Mouse (Mus musculus): ENCODE measurements around the gene Slc1a7. TPM values are rescaled to one million over a fixed set of nuclear protein-coding genes. Genes with fewer than 3 reads are reported as not detected.

The Slc1a7 gene
- polyA plus RNA-seq, 1 experiment from 2014 or later = not detected

DNA sequence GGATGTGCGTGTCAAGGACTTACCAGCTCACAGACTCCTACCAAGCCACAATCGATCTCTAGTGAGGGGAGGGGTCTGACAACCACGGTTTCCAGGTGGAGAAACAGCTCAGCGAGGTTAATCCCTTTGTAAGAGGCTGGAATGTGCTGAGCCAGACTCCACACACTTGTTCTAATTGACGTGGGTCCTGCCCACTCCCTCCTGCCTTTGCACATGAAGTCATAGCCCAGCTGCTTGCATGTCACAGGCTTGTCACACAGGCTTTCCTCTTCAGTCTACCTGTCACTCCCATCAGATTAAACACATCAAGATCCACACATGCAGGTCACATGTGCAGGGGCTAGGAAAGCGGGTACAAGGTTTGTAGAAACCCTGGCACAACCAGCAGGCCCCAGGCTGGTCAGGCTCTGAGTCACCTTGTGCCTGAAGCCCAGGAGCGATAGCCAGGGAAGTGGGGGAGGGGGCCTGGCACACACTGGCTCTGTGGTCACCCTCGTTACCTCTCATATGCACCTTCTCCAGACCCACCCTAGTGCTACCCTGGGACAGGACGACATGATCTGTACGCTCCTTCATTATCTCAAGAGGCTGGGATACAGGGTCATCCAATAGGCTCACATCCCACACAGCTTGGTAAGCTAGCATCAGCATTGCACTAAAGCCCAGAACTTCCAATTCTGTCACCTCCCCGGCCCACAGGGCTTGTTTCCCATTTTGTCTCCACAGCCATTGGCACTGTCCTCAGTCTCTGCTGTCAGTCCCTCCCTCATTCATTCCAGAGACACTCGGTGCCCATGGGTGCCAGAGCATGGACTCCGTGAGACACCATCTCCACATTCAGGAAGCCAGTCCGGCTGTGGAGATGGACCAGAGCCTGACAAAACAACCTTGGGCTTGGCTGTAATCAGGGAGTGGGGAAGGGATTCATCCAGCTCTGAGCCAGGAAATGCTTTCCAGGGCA is 51.1 kb downstream of the Slc1a7 start:
- 69% methylated on average over 14 of the region's 14 CpGs for WGBS
- no peak overlapping the region for H3K4me2 ChIP-seq (replicated peaks)
- no peaks in the 10 kb centered on the region for H3K4me1 ChIP-seq
- H3K9me3 ChIP-seq = no peaks in the 10 kb centered on the region
- no peak overlapping the region for H3K4me3 ChIP-seq
- no peak for ATAC-seq (ENCODE audit: low FRiP score, low read depth)
- no peaks in the 10 kb centered on the region; the same call in 1 of the 2 replicates for H3K27me3 ChIP-seq (replicated peaks)
- H3K36me3 ChIP-seq = no peaks in the 10 kb centered on the region
- H3K9ac ChIP-seq = no peak overlapping the region
- H3K27ac ChIP-seq = no peak overlapping the region

DNA sequence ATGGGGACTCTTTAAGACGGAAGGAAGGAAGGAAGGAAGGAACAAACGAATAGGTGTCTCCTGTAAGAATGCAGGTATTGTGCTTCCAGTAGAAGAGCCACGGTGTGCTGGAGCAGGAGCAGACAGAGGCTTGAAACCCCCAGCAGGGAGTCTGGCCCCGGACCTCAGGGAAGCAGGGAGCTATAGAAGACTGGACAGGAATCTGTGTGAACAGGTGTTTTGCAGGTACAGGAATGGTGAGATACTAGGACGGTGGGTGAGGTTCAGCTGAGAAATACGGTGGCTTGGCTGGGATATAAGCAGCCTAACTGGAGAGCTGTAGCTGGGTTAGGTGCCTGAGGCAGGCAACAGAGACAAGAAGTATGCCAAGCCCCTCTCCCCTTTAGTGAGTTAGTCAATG is 52.0 kb downstream of the Slc1a7 start:
- no peaks in the 10 kb centered on the region; the same call in 1 of the 2 replicates for H3K27me3 ChIP-seq (replicated peaks)
- H3K9me3 ChIP-seq = no peaks in the 10 kb centered on the region
- ATAC-seq (ENCODE audit: low FRiP score, low read depth) = no peak
- no peak overlapping the region for H3K9ac ChIP-seq
- peaks cover under 1% of the 10 kb centered on the region; the same call in 1 of the 2 replicates for H3K4me1 ChIP-seq
- 84% methylated on average over 6 of the region's 6 CpGs for WGBS
- no peak overlapping the region for H3K4me2 ChIP-seq (replicated peaks)
- H3K4me3 ChIP-seq = no peak overlapping the region
- H3K36me3 ChIP-seq = no peaks in the 10 kb centered on the region
- H3K27ac ChIP-seq = no peak overlapping the region

DNA sequence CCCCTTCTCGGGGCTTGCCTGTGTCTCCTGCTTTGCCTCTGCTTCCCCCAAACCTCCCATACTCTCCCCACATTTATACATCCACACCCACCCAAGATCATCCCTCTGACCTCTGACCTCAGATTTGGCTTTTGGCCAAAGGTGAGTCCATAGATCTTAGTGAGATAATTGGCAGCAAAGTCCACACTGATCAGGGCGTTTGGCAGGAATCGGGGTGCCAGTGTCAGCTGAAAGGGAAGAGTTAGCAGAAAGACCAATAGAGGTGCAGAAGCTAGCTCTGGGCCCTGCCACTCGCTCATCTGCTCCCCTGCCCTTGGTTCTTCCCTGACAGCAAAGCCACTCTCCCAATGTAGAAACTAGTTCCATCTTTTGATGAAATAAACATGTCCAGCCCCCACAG is 55.1 kb downstream of the Slc1a7 start:
- 87% methylated on average over 4 of the region's 4 CpGs for WGBS
- Histone ChIP-seq H3K36me3 (no peaks in the 10 kb centered on the region), H3K4me1 (peaks cover 4% of the 10 kb centered on the region; the same call in 1 of the 2 replicates), H3K4me2 (replicated peaks) (no peak overlapping the region), H3K9ac (no peak overlapping the region), H3K27ac (no peak overlapping the region), H3K9me3 (no peaks in the 10 kb centered on the region), H3K4me3 (no peak overlapping the region), H3K27me3 (replicated peaks) (no peaks in the 10 kb centered on the region; the same call in 1 of the 2 replicates)
- no peak for ATAC-seq (ENCODE audit: low FRiP score, low read depth)

DNA sequence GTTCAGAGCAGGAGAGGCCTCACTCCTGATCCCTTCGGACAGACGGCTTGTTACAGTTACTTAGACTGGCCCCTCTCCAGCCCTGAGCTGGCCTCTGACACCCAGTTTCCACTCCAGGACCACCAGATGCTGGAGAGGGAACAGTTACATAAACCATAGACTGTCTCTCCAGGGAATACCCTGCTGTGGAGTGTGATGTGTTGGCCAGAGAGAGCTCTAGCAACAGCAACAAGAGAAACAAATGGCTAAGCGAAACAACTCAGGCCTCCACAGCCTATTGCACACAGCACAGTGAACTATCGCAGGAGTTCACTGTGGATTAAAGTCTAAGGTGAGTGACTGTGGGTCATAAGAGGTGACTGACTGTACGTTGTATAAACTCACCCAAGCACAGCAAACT is 56.5 kb downstream of the Slc1a7 start:
- ATAC-seq (ENCODE audit: low FRiP score, low read depth) = no peak
- WGBS = 78% methylated on average over 5 of the region's 5 CpGs
- no peak overlapping the region for H3K4me2 ChIP-seq (replicated peaks)
- no peaks in the 10 kb centered on the region for H3K9me3 ChIP-seq
- peaks cover 4% of the 10 kb centered on the region; the same call in 1 of the 2 replicates for H3K4me1 ChIP-seq
- H3K4me3 ChIP-seq = no peak overlapping the region
- H3K36me3 ChIP-seq = no peaks in the 10 kb centered on the region
- no peak overlapping the region for H3K9ac ChIP-seq
- H3K27me3 ChIP-seq (replicated peaks) = peaks cover 6% of the 10 kb centered on the region
- no peak overlapping the region for H3K27ac ChIP-seq

DNA sequence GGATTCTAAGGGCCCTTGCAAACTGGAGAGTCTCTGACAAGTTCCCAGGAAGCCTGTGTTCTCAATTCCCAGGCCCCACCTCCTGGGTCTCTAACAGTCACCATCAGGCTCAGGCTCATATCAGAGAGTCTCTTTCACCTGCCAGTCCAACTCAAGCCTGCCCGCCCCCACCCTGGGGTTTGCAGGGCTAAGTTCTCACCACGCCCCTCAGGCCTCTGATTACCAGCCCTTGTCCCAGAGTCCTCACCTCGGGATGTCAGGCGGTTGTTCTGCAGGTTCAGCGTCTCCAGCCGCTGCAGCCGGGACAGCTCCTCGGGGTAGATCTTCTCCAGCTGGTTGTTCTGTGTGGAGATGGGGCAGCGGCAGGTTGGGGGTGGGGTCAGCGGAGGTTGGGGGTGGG is 57.1 kb downstream of the Slc1a7 start:
- no peaks in the 10 kb centered on the region for H3K36me3 ChIP-seq
- no peak overlapping the region for H3K4me2 ChIP-seq (replicated peaks)
- ATAC-seq (ENCODE audit: low FRiP score, low read depth) = no peak
- no peaks in the 10 kb centered on the region for H3K9me3 ChIP-seq
- 3% methylated on average over 10 of the region's 10 CpGs for WGBS
- H3K27ac ChIP-seq = no peak overlapping the region
- peaks cover 4% of the 10 kb centered on the region; the same call in 1 of the 2 replicates for H3K4me1 ChIP-seq
- no peak overlapping the region for H3K4me3 ChIP-seq
- H3K9ac ChIP-seq = 0 out of 2 replicates have a peak overlapping the region, but pooled peaks have one; percentile 13
- H3K27me3 ChIP-seq (replicated peaks) = peaks cover 12% of the 10 kb centered on the region

DNA sequence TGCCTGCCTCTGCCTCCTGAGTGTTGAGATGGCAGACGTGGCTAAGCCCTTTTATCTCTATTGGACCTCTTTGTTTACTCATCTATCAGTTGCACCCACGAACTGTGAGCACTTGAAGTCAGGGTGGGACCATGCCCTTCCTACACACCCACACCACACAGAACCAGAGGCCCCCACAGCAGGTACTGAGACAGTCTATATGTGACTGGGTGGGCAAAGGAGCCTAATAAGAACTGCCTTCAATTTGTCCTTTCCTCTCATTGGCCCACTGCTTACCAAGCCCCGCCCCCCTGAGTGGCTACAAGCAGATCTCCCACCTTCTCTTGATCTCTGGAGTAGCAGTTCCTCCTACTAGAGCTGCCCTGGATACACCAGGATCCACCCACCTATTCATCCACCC is 58.1 kb downstream of the Slc1a7 start:
- Histone ChIP-seq H3K27ac (no peak overlapping the region), H3K4me2 (replicated peaks) (no peak overlapping the region), H3K36me3 (no peaks in the 10 kb centered on the region), H3K9me3 (no peaks in the 10 kb centered on the region), H3K4me3 (no peak overlapping the region), H3K27me3 (replicated peaks) (peaks cover 21% of the 10 kb centered on the region), H3K4me1 (peaks cover 10% of the 10 kb centered on the region), H3K9ac (no peak overlapping the region)
- 35% methylated on average over 3 of the region's 3 CpGs for WGBS
- no peak for ATAC-seq (ENCODE audit: low FRiP score, low read depth)

DNA sequence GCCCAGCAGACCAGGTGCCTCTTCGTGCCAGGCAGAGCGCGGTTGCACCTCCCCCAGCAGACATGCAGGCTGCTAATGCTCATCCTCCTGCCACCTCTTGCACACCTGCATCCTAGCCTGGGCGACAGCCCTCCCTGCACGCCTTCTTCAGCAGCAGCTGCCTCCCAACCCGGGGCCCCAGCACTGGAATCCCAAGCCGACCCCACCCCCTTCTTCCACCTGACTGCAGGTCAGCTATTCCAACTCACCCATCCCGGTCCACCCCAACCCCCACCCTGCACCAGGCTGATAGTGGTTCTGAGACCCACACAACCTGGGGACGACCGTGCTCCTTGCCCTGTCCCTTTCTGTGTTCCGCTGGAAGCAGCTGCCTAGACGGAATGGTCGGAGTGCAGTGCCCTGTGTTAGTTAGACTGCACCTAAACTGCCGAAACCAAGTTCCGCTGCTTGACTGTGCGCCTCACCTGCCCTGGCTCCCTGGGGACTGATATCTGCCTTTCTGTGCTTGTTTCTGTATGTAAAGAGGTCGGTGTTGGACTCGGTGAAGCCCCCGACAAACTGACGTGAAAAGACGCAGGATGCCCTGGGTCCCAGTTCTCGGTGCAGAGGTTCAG is 62.9 kb downstream of the Slc1a7 start:
- WGBS = 5% methylated on average over 22 of the region's 22 CpGs
- peak overlapping the region; percentile 99 for H3K4me2 ChIP-seq (replicated peaks)
- no peaks in the 10 kb centered on the region for H3K9me3 ChIP-seq
- H3K4me1 ChIP-seq = peaks cover 17% of the 10 kb centered on the region
- no peak overlapping the region for H3K27ac ChIP-seq
- peaks cover 48% of the 10 kb centered on the region for H3K27me3 ChIP-seq (replicated peaks)
- no peaks in the 10 kb centered on the region for H3K36me3 ChIP-seq
- no peak overlapping the region; the same call in 1 of the 2 replicates for H3K9ac ChIP-seq
- ATAC-seq (ENCODE audit: low FRiP score, low read depth) = no peak
- H3K4me3 ChIP-seq = peak overlapping the region; percentile 50

DNA sequence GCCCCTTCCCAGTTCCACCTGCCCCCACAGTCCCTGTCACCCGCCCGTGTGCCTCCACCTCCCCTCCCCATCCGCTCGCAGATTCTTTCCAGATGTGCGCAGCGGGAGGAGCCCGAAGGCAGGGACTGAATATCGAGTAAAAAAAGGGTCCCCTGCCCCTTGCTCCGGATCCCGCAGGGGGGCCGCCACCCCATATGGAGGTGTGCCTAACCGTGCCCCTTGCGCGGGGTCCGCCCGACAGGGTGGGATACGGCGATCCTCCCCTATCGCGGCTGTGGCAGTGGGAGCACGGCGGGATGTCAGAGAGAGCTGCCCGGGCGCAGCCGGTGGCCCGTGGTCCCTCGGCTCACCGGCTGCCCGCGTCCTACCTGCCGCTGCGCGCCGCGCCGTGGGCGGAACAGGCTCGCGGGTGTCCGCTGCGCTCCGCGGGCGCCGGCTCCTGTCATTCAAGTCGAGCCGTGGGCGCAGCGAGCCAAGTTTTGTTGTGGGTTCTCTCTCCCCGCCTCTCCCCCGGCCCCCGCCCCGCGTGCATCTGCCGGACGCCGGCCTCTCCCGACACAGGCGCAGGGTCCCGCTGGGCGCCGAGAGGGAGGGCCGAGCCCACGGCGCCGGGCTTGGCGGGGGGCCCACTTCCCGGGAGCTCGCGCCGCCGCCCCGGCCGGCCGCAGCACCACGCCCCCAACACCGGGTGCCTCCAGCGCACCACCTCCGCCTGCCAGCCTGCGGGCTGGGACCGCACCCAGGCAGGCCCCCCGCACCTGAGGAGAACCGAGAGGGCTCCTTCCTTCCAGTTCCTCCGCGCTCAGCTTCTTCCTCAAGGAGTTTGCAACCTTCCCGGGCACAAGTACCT is 63.6 kb downstream of the Slc1a7 start:
- Histone ChIP-seq H3K36me3 (no peaks in the 10 kb centered on the region), H3K4me1 (peaks cover 17% of the 10 kb centered on the region), H3K27me3 (replicated peaks) (peaks cover 48% of the 10 kb centered on the region), H3K9me3 (no peaks in the 10 kb centered on the region), H3K4me3 (peak overlapping the region; percentile 50), H3K27ac (no peak overlapping the region), H3K9ac (peak overlapping the region; percentile 57), H3K4me2 (replicated peaks) (peak overlapping the region; percentile 99)
- peak; percentile 48; the same call in 1 of the 2 replicates for ATAC-seq (ENCODE audit: low FRiP score, low read depth)
- under 1% methylated on average over 85 of the region's 86 CpGs for WGBS

DNA sequence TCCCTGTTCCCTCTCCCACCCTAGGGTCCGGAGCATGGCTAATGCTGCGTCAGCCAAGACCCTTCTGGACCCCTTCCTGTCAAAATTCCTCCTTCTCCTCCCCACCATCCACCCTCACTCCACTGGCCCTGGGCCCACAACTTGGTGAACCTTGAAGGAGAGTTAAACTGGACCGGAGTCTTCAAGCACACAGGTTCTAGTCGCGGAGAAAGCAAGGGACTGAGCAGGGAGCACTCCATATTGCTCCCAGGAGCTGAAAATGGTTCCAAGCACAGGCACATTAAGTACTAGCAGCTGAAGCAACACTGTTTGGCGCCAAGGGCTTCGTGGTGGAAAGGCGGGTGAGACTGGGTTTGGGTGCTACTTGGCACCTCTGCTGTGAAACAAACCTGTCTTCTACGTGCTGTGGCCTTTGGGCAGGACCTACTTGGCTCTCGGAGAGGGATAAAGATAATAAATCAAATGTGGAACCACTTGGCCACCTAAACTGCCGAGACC is 64.3 kb downstream of the Slc1a7 start:
- H3K4me3 ChIP-seq = peak overlapping the region; percentile 50
- H3K27ac ChIP-seq = no peak overlapping the region
- peak overlapping the region; percentile 99 for H3K4me2 ChIP-seq (replicated peaks)
- H3K36me3 ChIP-seq = no peaks in the 10 kb centered on the region
- ATAC-seq (ENCODE audit: low FRiP score, low read depth) = no peak
- peaks cover 48% of the 10 kb centered on the region for H3K27me3 ChIP-seq (replicated peaks)
- WGBS = 31% methylated on average over 11 of the region's 11 CpGs
- no peaks in the 10 kb centered on the region for H3K9me3 ChIP-seq
- H3K4me1 ChIP-seq = peaks cover 17% of the 10 kb centered on the region
- H3K9ac ChIP-seq = peak overlapping the region; percentile 57

DNA sequence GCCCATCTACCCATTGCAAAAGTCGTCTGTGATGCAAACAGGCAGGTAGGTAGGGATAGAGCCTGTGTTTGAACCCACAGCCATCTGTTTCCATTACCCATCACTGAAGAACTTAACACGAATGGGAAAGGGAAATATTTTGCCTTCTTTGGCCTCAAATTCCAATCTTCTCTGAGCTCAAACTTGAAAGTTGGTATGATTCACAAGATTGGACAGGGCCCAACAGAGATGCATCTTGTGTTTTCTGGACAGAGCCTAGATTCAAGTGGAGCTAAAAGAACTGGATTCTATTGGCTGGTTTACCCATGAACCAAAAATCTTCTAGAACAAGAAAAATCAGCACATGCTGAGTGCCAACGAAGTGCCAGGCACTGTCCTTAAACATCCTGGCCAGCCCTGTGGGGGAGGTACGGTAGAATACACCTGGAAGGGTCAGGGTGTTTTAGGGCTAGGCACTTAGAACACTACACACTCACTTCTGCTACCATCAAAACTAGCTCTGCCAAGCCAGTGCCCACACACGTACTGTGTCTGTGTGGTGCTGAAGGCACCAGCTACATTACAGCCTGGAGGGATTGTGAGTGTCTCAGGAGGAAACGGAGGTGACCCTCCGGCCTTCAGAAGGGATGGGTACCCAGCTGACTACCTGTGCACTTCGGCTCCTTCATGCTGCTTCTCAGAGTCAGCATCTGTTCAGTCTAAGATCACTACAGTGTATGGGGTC is 65.1 kb downstream of the Slc1a7 start:
- H3K27ac ChIP-seq = no peak overlapping the region
- no peak overlapping the region for H3K9ac ChIP-seq
- peaks cover 48% of the 10 kb centered on the region for H3K27me3 ChIP-seq (replicated peaks)
- ATAC-seq (ENCODE audit: low FRiP score, low read depth) = no peak
- 84% methylated on average over 8 of the region's 8 CpGs for WGBS
- no peak overlapping the region for H3K4me3 ChIP-seq
- peaks cover 17% of the 10 kb centered on the region for H3K4me1 ChIP-seq
- H3K4me2 ChIP-seq (replicated peaks) = no peak overlapping the region
- no peaks in the 10 kb centered on the region for H3K9me3 ChIP-seq
- H3K36me3 ChIP-seq = no peaks in the 10 kb centered on the region

DNA sequence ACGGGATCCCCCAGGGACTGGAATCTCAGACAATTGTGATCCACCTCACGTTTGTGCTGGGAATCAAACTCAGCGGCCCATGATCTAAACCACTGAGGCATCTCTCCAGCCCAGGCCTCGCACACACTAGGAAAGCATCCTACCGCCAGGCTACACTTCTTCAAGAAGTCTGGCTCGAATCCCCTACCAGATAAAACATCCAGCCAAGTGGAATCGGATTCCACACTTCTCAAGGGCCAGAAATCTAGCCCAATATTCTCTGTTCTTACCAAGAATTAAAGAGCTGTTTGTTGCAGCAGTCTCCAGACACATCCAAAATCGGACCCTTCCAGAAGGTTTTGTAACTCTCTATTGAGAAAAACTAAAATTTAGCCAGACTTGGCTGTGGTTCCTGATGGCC is 68.9 kb downstream of the Slc1a7 start:
- Histone ChIP-seq H3K9me3 (no peaks in the 10 kb centered on the region), H3K4me1 (0 out of 2 replicates have a peak, but pooled peaks cover 3% of the 10 kb centered on the region), H3K4me2 (replicated peaks) (no peak overlapping the region), H3K27me3 (replicated peaks) (peaks cover 19% of the 10 kb centered on the region), H3K9ac (no peak overlapping the region), H3K36me3 (0 out of 2 replicates have a peak, but pooled peaks cover 1% of the 10 kb centered on the region), H3K4me3 (no peak overlapping the region), H3K27ac (no peak overlapping the region)
- 84% methylated on average over 8 of the region's 8 CpGs for WGBS
- ATAC-seq (ENCODE audit: low FRiP score, low read depth) = no peak

Data from neural tube, embryonic 12.5 days (tissue).